Mouse (Mus musculus) liver, adult 2 months (tissue): Measurements from ENCODE around the gene Pkd1.

Experiments
- CTCF ChIP-seq: fragments of 200-500 bp; IDR thresholded peaks from 2 replicates; pipeline ENCODE4 v1.5.1; 2011; ENCODE audit warnings: low read depth, low read length, control low read depth
- POLR2A ChIP-seq: fragments of 200-500 bp; IDR thresholded peaks from 2 replicates; pipeline ENCODE4 v1.6.1; 2011; ENCODE audit warnings: low read length, control low read depth; ENCODE audit not compliant: insufficient read depth; ENCODE audit errors: extremely low read depth

DNA sequence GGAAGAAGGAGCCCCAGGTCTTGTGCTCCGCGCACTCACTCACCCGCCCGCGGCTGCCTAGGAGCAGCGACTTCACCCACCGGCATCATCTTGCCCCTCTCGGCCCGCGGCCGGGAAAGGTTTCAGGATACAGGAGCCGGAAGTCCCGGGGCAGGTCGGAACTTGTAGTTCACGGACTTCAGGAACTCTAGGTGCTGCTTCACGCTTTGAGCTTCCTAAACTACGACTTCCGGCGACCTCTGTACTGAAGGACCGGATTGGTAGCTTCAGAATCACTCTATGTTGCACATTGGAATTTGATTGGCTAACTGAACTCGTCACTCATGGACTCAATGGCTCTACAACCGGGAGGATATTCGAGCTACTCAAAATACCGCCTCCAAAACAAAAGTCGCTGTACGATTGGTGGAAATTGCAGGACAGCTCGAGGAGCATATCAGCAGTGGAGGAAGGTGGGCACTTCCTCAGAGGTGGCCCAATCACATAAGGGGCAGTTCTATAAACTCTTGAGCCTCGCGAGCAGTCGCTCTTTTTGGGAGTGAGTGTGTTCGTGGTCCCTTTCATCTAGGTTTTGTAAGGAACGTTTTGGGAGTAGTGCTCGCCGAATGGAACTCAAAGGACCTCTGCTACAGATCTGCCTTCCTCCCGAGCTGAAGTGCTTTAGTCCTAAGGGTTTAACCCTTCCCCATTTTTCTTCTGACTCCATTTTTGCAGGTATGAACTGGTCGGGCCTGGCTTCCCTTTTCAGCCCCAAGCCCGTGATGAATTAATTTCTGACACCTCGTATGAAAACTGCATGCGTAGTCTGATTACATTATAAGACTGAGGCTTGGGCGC is 21.7 kb upstream of the Pkd1 start, which contains the start of gene Traf7:
- TF ChIP-seq CTCF (no peak), POLR2A (peak; percentile 77; the same call in 1 of the 2 replicates)
